Mouse (Mus musculus) activated CD4-positive, CD25-positive, alpha-beta regulatory T cell, adult 9 weeks (primary cell): ENCODE data around the gene Cab39. TPM values are rescaled to one million over a fixed set of nuclear protein-coding genes. Genes with fewer than 3 reads are reported as not detected.

Source experiments
- polyA plus RNA-seq: library from polyadenylated mRNA; unstranded; fragments of 100-300 nt; shearing (Covaris generic); gene quantifications from one replicate; pipeline ENCODE4 v1.2.1, GENCODE M21; 2017

Cab39 gene
- polyA plus RNA-seq = 25.3 TPM

DNA sequence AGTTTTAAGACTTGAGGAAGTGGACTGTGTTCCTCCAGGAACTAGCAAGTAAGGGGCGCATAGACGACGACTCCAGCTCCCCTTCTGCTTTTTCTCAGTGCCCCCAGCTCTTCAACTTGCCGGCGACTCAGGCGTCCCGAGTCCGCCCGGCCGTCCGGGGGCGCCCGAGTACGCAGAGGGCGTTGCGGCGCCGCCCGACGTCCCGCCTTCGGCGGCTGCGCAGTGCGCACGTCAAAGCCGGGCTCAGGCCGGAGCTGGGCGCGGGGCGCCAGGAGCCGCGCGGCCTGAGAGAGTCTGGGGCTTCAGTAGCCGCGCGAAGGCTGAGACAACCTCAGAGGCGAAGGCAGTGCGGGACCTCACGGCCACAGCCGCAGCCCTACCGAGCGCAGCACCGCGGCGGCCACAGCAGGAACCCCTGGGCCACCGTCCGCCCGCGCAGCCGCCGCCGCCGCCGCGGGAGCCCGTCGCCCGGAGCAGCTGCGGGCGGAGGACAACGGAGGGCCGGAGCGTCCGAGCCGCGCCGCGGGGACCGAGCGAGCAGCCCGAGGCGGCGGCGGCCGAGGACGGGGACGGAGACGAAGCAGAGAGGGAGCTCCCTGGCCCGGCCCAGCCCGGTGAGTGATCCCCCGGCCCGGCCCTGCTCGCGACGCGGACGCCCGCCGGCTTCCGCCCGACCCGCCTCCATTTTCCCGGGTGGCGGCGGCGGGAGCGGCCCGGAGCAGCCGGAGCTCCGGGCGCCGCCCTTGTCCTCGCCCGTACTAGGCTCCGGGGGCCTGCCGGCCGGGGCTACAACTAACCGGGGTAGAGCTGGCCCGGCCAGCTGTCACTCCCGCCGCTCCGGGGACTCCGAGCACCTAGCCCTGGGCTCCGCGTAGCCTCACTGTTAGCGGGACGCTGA lies at the start of gene Cab39:
TSS of gene Cab39 (plus strand) at position 234 of the 898 bp plus-strand sequence.

DNA sequence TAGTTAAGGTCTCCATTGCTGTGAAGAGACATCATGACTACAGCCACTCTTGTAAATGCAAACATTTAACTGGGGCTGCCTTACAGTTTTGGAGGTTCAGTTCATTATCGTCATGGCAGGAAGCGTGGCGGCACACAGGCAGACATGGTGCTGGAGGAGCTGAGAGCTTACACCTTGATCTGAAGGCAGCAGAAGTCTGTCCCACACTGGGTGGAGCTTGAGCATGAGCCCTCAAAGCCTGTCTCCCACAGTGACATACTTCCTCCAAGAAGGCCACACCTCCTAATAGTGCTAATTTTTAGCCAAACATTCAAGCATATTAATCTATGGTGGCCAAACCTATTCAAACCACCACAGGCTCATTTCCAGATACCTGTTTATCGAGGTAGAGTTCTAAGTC lies 14.8 kb upstream of the Cab39 start, which contains the start of gene A630001G21Rik:
TSS of gene A630001G21Rik (minus strand) at position 208 of the 400 bp plus-strand sequence.

DNA sequence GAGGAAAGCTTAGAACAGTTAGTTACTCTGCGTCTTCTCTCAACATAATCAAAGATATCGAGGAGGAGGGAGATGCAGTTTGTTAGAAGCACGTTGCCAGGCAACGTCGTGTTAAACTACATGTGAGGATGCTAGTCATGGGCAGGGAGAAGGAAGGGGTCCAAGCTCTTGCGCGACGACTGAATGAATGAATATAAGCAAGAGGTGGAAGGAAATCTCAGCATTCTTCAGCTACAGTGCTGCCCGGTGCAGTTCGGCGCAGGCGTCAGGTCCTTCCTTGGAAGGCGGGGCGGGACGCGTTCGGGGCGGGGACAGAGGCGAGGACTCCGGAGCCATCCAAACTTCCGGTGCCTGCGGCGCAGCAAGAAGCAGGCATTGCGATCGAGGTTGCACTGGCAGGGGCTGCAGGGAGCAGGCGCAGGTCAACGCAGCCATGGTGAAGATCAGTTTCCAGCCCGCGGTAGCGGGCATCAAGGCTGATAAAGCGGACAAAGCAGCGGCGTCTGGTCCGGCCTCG lies 101.0 kb downstream of the Cab39 start, which contains the start of gene Itm2c:
TSS of gene Itm2c (plus strand) at position 51 of the 517 bp plus-strand sequence.

Other genes starting within 250 kb of the Cab39 start
- gene G530012D18Rik, start 217.8 kb upstream of the Cab39 start, polyA plus RNA-seq = not detected
- gene Sp110, start 194.6 kb upstream of the Cab39 start, polyA plus RNA-seq = 267 TPM
- gene Sp140, start 193.1 kb upstream of the Cab39 start, polyA plus RNA-seq = 57.5 TPM
- gene Sp100, start 143.5 kb upstream of the Cab39 start, polyA plus RNA-seq = 916 TPM
- 36.7 TPM for gene A630001G21Rik, start 14.8 kb upstream of the Cab39 start, polyA plus RNA-seq
- 502 TPM for gene Itm2c, start 100.8 kb downstream of the Cab39 start, polyA plus RNA-seq
- gene 4933407L21Rik, start 135.0 kb downstream of the Cab39 start, polyA plus RNA-seq = 0.29 TPM
- 15.0 TPM for gene Gpr55, start 167.6 kb downstream of the Cab39 start, polyA plus RNA-seq
- gene Spata3, start 223.4 kb downstream of the Cab39 start, polyA plus RNA-seq = not detected